Mouse (Mus musculus) limb, embryonic 11.5 days (tissue): ENCODE results near the gene Sec11a. TPM values are rescaled to one million over a fixed set of nuclear protein-coding genes. Genes with fewer than 3 reads are reported as not detected.
"Not testable (repeated sequence)": the region's sequence is repeated elsewhere in the genome, so short reads cannot be mapped to it uniquely, and the experiment has no call there.

Experiments used
- ATAC-seq: fragments of 200-750 bp; cut with Nextera tagmentation; 2 replicates; pipeline ENCODE4 v1.8.0; 2017; ENCODE audit warnings: low read depth; ENCODE audit not compliant: insufficient number of reproducible peaks, low FRiP score, low TSS enrichment
- DNase-seq: peaks from one replicate; pipeline ENCODE4 v3.0.0-alpha.2; 2015; ENCODE audit warnings: low spot score
- H3K27ac ChIP-seq: fragments of 300-500 bp; sonication (generic); replicated peaks from 2 replicates; pipeline ENCODE4 v1.5.1; 2014; ENCODE audit warnings: low read depth, mild to moderate bottlenecking, low read length
- H3K27me3 ChIP-seq: fragments of 300-500 bp; sonication (generic); 2 replicates; pipeline ENCODE4 v1.6.1; 2014; ENCODE audit warnings: mild to moderate bottlenecking, low read length, mixed read lengths; ENCODE audit not compliant: control insufficient read depth, insufficient read depth
- H3K36me3 ChIP-seq: fragments of 300-500 bp; sonication (generic); 2 replicates; pipeline ENCODE4 v1.6.1; 2014; ENCODE audit warnings: mild to moderate bottlenecking, low read length, moderate library complexity, mixed read lengths; ENCODE audit not compliant: control insufficient read depth, insufficient read depth
- H3K4me1 ChIP-seq: fragments of 300-500 bp; sonication (generic); 2 replicates; pipeline ENCODE4 v1.6.1; 2014; ENCODE audit warnings: low read length, mixed read lengths; ENCODE audit not compliant: control insufficient read depth, insufficient read depth
- H3K4me2 ChIP-seq: fragments of 300-500 bp; sonication (generic); 2 replicates; pipeline ENCODE4 v1.6.1; 2014; ENCODE audit warnings: low read depth, mild to moderate bottlenecking, moderate library complexity; ENCODE audit not compliant: severe bottlenecking
- H3K4me3 ChIP-seq: fragments of 300-500 bp; sonication (generic); 2 replicates; pipeline ENCODE4 v1.5.1; 2014; ENCODE audit warnings: low read depth, low read length
- H3K9ac ChIP-seq: fragments of 300-500 bp; sonication (generic); 2 replicates; pipeline ENCODE4 v1.6.1; 2014; ENCODE audit warnings: mild to moderate bottlenecking, low read length
- H3K9me3 ChIP-seq: fragments of 300-500 bp; sonication (generic); 2 replicates; pipeline ENCODE4 v1.6.1; 2016; ENCODE audit warnings: low read length; ENCODE audit not compliant: control insufficient read depth
- WGBS: fragments of 180-500 bp; shearing (Covaris S2); extraction: QIAGEN DNeasy Blood & Tissue Kit; methylation state at CpG from one replicate; pipeline ENCODE4 v1.1.7; 2014; 5-methylcytosine and 5-hydroxymethylcytosine counted together
- polyA plus RNA-seq: library from polyadenylated mRNA; unstranded; fragments of >200 nt; fragmentation: Nextera tagmentation; extraction: Ambion mirVana; gene quantifications from 2 replicates; pipeline ENCODE4 v1.2.1, GENCODE M21; 2014

The Sec11a gene
- polyA plus RNA-seq, 1 experiment from 2014 or later: 191 TPM

GRCm38 (mm10) chr7:80991589-80991988, 44.0 kb upstream of the Sec11a start:
- Histone ChIP-seq H3K9me3 (no peaks in the 10 kb centered on the region), H3K36me3 (no peaks in the 10 kb centered on the region), H3K27me3 (no peaks in the 10 kb centered on the region), H3K4me2 (no peak overlapping the region), H3K4me3 (no peak overlapping the region), H3K4me1 (peaks cover 14% of the 10 kb centered on the region), H3K9ac (no peak overlapping the region), H3K27ac (no peak overlapping the region)
- 95% methylated on average over 5 of the region's 5 CpGs for WGBS
- DNase-seq (no peak), ATAC-seq (no peak)

DNA sequence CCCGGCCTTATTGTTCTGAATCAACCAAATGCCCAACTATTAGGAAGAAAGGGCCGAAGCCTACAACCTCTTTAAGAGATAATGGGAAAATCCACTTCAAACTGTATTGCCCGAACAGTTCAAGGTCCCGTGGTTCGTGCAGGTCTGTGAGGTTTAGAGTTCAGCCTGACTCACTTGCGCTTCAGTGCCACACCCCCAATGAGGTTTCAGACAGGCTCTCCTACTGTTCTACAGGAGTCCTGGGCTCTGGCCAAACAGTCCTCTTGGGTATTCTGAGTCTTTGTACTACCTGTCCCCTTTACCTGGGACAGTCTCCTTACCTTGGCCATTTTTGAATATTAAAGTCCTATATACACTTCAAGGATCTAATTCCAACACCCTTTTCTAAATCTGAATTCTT, 42.7 kb upstream of the Sec11a start:
- DNase-seq: no peak
- WGBS: 92% methylated on average over 6 of the region's 6 CpGs
- H3K9me3 ChIP-seq: no peaks in the 10 kb centered on the region
- peaks cover 13% of the 10 kb centered on the region for H3K4me1 ChIP-seq
- ATAC-seq: no peak
- no peak overlapping the region for H3K4me3 ChIP-seq
- H3K27me3 ChIP-seq: no peaks in the 10 kb centered on the region
- H3K36me3 ChIP-seq: no peaks in the 10 kb centered on the region
- H3K27ac ChIP-seq: no peak overlapping the region
- H3K9ac ChIP-seq: no peak overlapping the region
- no peak overlapping the region for H3K4me2 ChIP-seq

- ATAC-seq (no peak), DNase-seq (no peak)
- no peaks in the 10 kb centered on the region for H3K9me3 ChIP-seq
- WGBS: 75% methylated on average over 4 of the region's 4 CpGs
- H3K4me2 ChIP-seq: no peak overlapping the region
- no peak overlapping the region for H3K9ac ChIP-seq
- no peaks in the 10 kb centered on the region for H3K27me3 ChIP-seq
- H3K36me3 ChIP-seq: no peaks in the 10 kb centered on the region
- H3K27ac ChIP-seq: no peak overlapping the region
- H3K4me3 ChIP-seq: no peak overlapping the region
- H3K4me1 ChIP-seq: 0 out of 2 replicates have a peak, but pooled peaks cover 3% of the 10 kb centered on the region
Measured at GRCm38 (mm10) chr7:80987805-80988625, 40.4 kb upstream of the Sec11a start.

DNA sequence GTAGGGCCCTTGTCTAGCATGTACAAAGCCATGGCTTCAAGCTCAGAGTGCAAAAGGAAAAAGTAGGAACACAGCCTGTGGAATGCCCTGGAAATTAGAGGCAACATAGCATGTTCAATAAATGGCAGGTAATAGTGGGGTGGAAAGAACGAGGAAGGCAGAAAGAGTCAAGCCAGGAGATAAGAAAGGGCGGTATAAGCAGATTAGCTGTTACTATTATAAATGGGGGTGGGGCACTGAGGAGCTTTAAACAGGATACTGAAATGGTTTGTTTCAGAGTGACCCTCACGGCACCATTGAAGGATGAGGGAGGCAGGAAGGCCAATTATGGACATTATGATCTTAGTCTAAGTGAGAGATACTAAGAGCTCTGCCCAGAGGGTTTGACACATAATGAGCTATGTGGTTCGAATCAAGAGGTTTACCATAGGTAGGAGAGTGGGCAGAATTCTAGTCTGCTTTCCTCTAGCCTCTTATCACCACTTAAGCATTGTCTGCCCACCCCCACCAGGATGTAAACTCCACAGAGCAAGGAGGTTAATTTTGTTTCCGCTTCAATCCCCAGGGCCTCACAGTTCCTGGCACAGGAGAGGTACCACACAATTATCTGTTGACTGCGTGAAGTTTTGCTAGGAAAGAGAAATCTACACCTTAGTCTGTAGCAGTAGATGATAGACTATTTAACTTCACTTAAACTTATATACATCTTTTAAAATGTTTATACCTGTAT, 39.0 kb upstream of the Sec11a start:
- no peaks in the 10 kb centered on the region for H3K4me1 ChIP-seq
- H3K27ac ChIP-seq: no peak overlapping the region
- H3K4me2 ChIP-seq: no peak overlapping the region
- no peak overlapping the region for H3K9ac ChIP-seq
- H3K36me3 ChIP-seq: no peaks in the 10 kb centered on the region
- DNase-seq (no peak), ATAC-seq (no peak)
- WGBS: 59% methylated on average over 6 of the region's 6 CpGs
- no peaks in the 10 kb centered on the region for H3K27me3 ChIP-seq
- no peak overlapping the region for H3K4me3 ChIP-seq
- no peaks in the 10 kb centered on the region for H3K9me3 ChIP-seq

- 91% methylated on average over 11 of the region's 11 CpGs for WGBS
- H3K4me3 ChIP-seq: no peak overlapping the region
- H3K4me1 ChIP-seq: no peaks in the 10 kb centered on the region
- H3K27ac ChIP-seq: no peak overlapping the region
- ATAC-seq (no peak), DNase-seq (no peak)
- no peaks in the 10 kb centered on the region for H3K36me3 ChIP-seq
- H3K9me3 ChIP-seq: no peaks in the 10 kb centered on the region
- no peaks in the 10 kb centered on the region for H3K27me3 ChIP-seq
- no peak overlapping the region for H3K9ac ChIP-seq
- no peak overlapping the region for H3K4me2 ChIP-seq
Measured at GRCm38 (mm10) chr7:80980566-80980965, 33.0 kb upstream of the Sec11a start.

DNA sequence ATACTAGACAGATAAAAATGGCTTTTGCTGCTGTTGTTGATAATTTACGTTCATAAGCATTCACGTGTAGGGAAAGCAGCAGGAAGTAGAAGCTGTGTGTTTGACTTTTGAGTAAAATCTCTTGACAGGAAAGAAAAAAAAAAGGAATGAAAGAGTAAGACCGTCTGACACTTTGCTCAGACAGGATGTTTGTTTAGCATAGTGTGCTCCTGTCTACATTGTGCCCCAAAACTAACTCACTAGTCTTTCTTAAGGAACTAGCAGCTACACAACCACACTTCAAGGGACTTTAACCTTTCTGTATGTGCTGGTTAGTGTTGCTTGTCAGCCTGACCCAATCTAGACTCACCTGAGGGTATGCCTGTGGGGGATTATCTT, 26.0 kb upstream of the Sec11a start:
- H3K9ac ChIP-seq, H3K27ac ChIP-seq, ATAC-seq, H3K4me2 ChIP-seq, H3K4me3 ChIP-seq, H3K36me3 ChIP-seq, H3K27me3 ChIP-seq, H3K4me1 ChIP-seq, DNase-seq, H3K9me3 ChIP-seq: not testable (repeated sequence)
- 61% methylated on average over 3 of the region's 3 CpGs for WGBS

GRCm38 (mm10) chr7:80972920-80973637, 25.5 kb upstream of the Sec11a start:
- not testable (repeated sequence) for H3K4me3 ChIP-seq, ATAC-seq, H3K9ac ChIP-seq, DNase-seq, H3K27me3 ChIP-seq, H3K9me3 ChIP-seq, H3K27ac ChIP-seq, H3K36me3 ChIP-seq, H3K4me2 ChIP-seq, H3K4me1 ChIP-seq
- WGBS: 84% methylated on average over 4 of the region's 4 CpGs

DNA sequence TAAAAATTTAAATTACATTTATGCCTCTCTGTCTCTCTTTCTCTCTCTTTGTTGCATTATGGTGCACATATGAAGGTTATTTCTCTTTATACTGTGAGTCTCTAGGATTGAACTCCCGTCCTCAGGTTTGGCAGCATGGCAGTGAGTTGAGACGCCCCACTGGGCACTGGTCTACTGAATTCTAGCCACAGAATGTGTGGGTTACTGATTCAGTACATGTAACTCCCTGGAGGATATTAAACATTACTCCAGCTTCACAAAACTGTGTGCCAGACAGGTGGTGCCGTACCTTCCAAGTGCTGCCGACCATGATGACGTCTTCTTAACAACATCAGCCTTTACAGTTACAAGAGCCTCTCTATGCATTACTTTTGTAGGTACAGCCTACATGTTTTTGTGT, 24.5 kb upstream of the Sec11a start:
- Histone ChIP-seq H3K36me3 (no peaks in the 10 kb centered on the region), H3K27ac (no peak overlapping the region), H3K4me1 (no peaks in the 10 kb centered on the region), H3K27me3 (no peaks in the 10 kb centered on the region), H3K4me2 (no peak overlapping the region), H3K9me3 (no peaks in the 10 kb centered on the region), H3K9ac (no peak overlapping the region), H3K4me3 (no peak overlapping the region)
- WGBS: 85% methylated on average over 5 of the region's 5 CpGs
- no peak for ATAC-seq
- no peak for DNase-seq
